Mouse (Mus musculus) limb, embryonic 14.5 days (tissue): ENCODE measurements around the gene Wdr1. TPM values are rescaled to one million over a fixed set of nuclear protein-coding genes. Genes with fewer than 3 reads are reported as not detected.

Source experiments
- ATAC-seq: fragments of 200-750 bp; cut with Nextera tagmentation; 2 replicates; pipeline ENCODE4 v1.8.0; 2017; ENCODE audit warnings: low read depth, moderate number of reproducible peaks, moderate TSS enrichment; ENCODE audit not compliant: low FRiP score
- DNase-seq: peaks from one replicate; pipeline ENCODE4 v3.0.0-alpha.2; 2015; ENCODE audit warnings: low spot score
- H3K27ac ChIP-seq: fragments of 300-500 bp; sonication (generic); replicated peaks from 2 replicates; pipeline ENCODE4 v1.5.1; 2014; ENCODE audit warnings: low read depth, mild to moderate bottlenecking, low read length, moderate library complexity, mixed read lengths
- H3K27me3 ChIP-seq: fragments of 300-500 bp; sonication (generic); 2 replicates; pipeline ENCODE4 v1.6.1; 2014; ENCODE audit warnings: low read length, mixed read lengths; ENCODE audit not compliant: control insufficient read depth, insufficient read depth
- H3K36me3 ChIP-seq: fragments of 300-500 bp; sonication (generic); 2 replicates; pipeline ENCODE4 v1.6.1; 2014; ENCODE audit warnings: mild to moderate bottlenecking, low read length, moderate library complexity, mixed read lengths; ENCODE audit not compliant: control insufficient read depth, insufficient read depth
- H3K4me1 ChIP-seq: fragments of 300-500 bp; sonication (generic); 2 replicates; pipeline ENCODE4 v1.6.1; 2014; ENCODE audit warnings: antibody characterized with exemption, low read length, mixed read lengths; ENCODE audit not compliant: control insufficient read depth, insufficient read depth
- H3K4me2 ChIP-seq: fragments of 300-500 bp; sonication (generic); replicated peaks from 2 replicates; pipeline ENCODE4 v1.6.1; 2014; ENCODE audit warnings: low read depth, mild to moderate bottlenecking, low read length, moderate library complexity; ENCODE audit not compliant: severe bottlenecking
- H3K4me3 ChIP-seq: fragments of 300-500 bp; sonication (generic); replicated peaks from 2 replicates; pipeline ENCODE4 v1.5.1; 2014; ENCODE audit warnings: low read length
- H3K9ac ChIP-seq: fragments of 300-500 bp; sonication (generic); 2 replicates; pipeline ENCODE4 v1.6.1; 2014; ENCODE audit warnings: mild to moderate bottlenecking, low read depth, low read length, moderate library complexity; ENCODE audit not compliant: severe bottlenecking
- H3K9me3 ChIP-seq: fragments of 300-500 bp; sonication (generic); 2 replicates; pipeline ENCODE4 v1.6.1; 2016; ENCODE audit warnings: low read length; ENCODE audit not compliant: control insufficient read depth
- POLR2A ChIP-seq: fragments of 200-500 bp; IDR thresholded peaks from 2 replicates; pipeline ENCODE4 v1.8.0; 2012; ENCODE audit warnings: inconsistent platforms, mild to moderate bottlenecking, moderate library complexity, borderline replicate concordance; ENCODE audit not compliant: insufficient read depth, insufficient read length; ENCODE audit errors: extremely low read depth
- WGBS: fragments of 180-500 bp; shearing (Covaris S2); extraction: QIAGEN DNeasy Blood & Tissue Kit; methylation state at CpG from one replicate; pipeline ENCODE4 v1.1.7; 2014; 5-methylcytosine and 5-hydroxymethylcytosine counted together
- polyA plus RNA-seq, 2 experiments: library from polyadenylated mRNA; depleted of rRNA in 1 of 2; stranded (reverse) in 1 of 2; unstranded in 1 of 2; fragments of >200 nt; fragmentation: Nextera tagmentation in 1 of 2; extraction: Ambion mirVana in 1 of 2; gene quantifications; 2 replicates each; pipeline versions ENCODE4 v1.2.1 to v1.2.3; 2012 to 2014

Wdr1 gene
- polyA plus RNA-seq, 2 experiments: 136 to 231 TPM

GRCm38 (mm10) chr5:38476861-38477565, 86.0 kb downstream of the Wdr1 start:
- H3K4me2 ChIP-seq: no peak overlapping the region
- H3K4me3 ChIP-seq: no peak overlapping the region
- no peak for ATAC-seq
- H3K9ac ChIP-seq: no peak overlapping the region
- no peak for TF ChIP-seq POLR2A
- no peak overlapping the region for H3K27ac ChIP-seq
- WGBS: 88% methylated on average over 25 of the region's 25 CpGs
- H3K9me3 ChIP-seq: no peaks in the 10 kb centered on the region
- no peaks in the 10 kb centered on the region for H3K36me3 ChIP-seq
- peaks cover 10% of the 10 kb centered on the region; the same call in 1 of the 2 replicates for H3K4me1 ChIP-seq
- no peaks in the 10 kb centered on the region for H3K27me3 ChIP-seq
- no peak for DNase-seq

Other genes starting within 250 kb of the Wdr1 start
- 0.04 and 0.12 TPM in 2 replicates for gene Drd5, start 243.9 kb downstream of the Wdr1 start, polyA plus RNA-seq (2012; rRNA removed)
- gene Drd5, start 243.9 kb downstream of the Wdr1 start, polyA plus RNA-seq (2014; fragmentation: Nextera tagmentation; extraction: Ambion mirVana): 0.06 TPM in 1 of 2 replicates, not detected in the other
- gene Slc2a9, start 60.1 kb downstream of the Wdr1 start, polyA plus RNA-seq (2012; rRNA removed): 0.51 and 0.85 TPM in 2 replicates
- 0.57 and 0.66 TPM in 2 replicates for gene Slc2a9, start 60.1 kb downstream of the Wdr1 start, polyA plus RNA-seq (2014; fragmentation: Nextera tagmentation; extraction: Ambion mirVana)
- gene Zfp518b, start 121.6 kb upstream of the Wdr1 start, polyA plus RNA-seq (2012; rRNA removed): 10.7 and 10.8 TPM in 2 replicates
- 23.2 and 25.4 TPM in 2 replicates for gene Zfp518b, start 121.6 kb upstream of the Wdr1 start, polyA plus RNA-seq (2014; fragmentation: Nextera tagmentation; extraction: Ambion mirVana)